Mouse (Mus musculus): ENCODE measurements at regions not wholly inside any gene's neighbourhood (a gene's known extent, or its start where the extent isn't known, plus 50 kb on each side); places are given as distances from the start of the nearest gene placed in this dataset.
"Not testable (repeated sequence)": the region's sequence is repeated elsewhere in the genome, so short reads cannot be mapped to it uniquely, and the experiment has no call there.

DNA sequence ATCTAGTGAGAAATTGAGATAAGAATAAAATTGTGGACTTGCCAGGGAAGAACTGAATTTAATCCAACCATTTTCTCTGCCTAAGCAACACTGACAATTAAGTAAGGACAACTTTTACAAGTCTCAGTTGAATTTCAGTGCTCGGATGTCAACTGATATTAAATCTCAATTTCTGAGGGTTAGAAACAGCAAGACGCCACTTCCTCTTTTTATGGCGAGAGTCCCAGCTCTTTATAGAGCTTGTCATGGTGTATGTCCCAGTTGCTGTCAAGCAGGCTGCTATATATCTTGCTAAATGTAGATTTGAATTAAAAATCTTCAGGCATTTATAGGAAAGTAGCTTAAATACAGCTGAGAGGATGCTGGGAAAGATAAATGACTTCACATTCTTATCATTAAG lies 697.8 kb upstream of the Got2 start:
- DNase-seq = no peak

DNA sequence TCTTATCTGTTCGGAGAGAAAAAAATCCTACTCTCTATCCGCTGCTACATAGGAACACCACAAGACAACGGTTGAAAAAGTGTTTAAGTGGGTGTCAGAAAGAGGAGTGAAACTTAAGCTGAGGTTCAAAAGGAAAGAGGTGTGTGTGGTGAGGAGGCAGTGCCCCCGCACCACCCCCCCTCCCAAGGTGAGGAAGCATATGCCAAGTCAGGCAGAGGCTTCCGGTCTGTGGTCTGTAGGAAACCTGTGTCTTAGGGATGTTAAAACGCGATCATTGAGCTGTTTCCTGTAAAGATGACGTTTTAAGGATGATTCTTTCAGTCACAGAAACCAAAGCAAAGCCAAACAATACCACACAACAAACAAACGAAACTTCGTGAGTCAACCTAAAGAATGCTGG lies 664.2 kb upstream of the Got2 start:
- no peak for DNase-seq

DNA sequence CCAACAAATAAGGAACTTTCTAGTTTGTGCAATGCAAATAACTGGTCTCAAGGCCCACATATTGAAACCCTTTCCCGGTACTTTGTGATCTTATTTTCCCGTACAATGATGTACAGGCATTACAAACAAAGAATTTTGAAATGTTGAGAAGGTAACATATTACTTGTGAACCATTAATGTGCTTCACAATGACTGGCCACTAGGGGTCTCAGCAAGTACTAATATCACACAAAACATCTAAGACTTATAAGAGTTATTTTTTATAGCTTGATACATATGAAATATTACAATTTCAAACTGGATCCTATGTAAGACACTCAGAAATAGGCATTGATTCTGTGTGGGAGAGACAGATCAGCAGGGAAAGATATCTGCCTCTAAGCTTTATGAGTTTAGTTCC lies 662.1 kb upstream of the Got2 start:
- no peak for DNase-seq

DNA sequence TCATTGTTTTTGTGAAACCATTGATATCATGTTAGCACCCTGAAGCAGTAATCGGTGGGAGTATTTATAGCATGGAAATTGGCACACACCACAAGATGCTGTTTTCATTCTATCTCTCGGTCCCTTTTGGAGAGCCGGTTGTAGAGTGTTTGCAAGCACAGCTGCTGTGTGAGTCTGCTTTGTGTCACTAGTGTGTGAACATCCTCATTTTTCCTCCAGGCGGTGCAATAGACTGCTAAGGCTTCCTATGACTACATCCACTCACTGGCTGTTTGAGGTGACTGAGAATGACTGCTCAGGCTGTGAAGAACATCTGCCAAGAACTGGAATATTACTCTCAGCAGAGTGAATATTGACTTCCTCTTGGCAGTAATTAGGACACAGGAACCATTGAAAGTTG lies 660.3 kb upstream of the Got2 start:
- no peak for DNase-seq

DNA sequence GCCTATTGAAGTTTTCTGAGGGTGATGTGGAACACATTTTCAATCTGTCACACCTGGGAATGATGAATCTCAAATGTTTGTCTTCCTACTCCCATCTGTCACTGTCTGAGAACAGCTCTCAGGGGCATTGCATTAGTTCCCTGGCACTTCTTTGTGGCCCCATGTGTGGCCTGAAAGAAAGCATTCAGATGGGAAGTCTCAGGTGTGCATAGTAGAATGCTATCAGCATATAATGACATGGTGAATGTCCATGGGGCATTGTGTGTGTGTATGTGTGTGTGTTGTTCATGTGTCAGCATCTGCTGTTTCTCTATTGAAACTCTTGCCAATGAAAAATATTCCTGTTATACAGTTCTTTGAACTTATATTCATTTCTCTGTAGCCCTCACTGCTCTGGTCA lies 659.8 kb upstream of the Got2 start:
- no peak for DNase-seq

DNA sequence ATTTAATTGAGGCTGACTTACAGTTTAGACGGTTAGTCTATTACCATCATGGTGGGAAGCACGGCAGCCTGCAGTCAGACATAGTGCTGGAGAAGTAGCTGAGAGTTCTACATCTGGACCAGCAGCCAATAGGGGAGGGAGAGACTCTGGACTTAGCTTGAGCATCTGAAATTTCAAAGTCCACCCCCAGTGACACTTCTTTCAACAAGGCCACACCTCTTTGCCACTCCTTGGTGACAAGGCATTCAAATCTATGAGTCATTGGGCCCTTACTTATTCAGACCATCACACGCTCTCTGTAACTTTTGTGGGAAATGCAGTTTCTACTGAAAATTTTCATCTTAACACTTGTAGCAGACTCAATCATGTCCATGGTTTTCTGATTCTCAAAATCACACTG lies 653.9 kb upstream of the Got2 start:
- DNase-seq = no peak

DNA sequence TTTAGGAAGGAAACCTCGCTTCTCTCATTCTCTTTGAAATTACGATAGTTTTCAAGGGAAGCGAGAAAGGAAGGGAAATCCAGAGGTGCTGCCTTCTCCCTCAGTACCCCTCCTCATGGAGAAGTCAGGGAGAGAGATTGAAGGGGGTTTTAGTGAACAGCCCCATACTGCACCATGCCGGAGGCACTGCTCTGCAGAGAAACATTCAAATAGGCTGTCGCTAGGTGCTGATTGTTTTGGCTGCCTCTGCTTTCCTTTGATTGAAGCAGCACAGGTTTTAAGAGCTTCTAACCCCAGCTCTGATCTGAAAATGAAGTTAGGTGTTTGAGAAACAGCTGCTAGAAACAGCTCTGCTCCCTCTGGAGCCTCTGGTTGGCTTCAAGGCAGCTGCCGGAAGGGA lies 610.5 kb upstream of the Got2 start:
- DNase-seq = no peak

DNA sequence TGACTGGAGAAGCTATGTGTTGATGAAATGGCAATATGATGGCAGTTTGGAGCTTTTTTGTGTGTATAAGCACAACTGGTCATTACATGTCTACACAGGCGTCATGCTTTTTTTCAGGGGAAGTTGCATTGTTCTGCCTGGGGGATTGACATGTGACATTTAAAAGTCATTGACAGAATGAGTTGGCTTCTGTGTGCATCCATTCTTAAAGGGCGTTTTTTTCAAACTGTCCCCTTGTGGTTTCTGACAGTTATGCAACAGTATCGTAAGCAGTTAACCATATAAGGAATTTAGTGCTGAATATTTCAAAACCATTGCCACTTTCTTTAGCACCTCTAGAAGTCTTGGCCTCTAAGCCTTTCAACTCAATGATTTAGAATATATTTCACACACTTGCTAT lies 607.1 kb upstream of the Got2 start:
- no peak for DNase-seq

DNA sequence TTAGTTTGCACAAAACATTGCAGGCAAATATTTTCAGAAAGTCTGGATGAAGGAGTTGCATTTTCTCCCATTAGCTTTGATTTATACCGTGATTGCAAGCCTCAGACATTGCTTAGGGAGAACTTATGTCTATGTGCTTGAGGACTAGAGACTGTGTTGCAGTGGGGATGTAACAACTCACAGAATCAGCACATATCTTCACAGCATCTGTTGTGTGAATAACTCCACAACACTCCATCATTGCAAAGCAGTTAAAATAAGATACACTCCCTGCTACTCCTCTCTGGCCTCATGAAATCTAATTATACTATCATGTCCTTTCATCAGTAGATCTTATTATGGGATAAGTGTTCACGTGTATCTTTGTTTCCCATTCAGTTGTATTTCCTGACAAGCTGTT lies 601.5 kb upstream of the Got2 start:
- DNase-seq = no peak

DNA sequence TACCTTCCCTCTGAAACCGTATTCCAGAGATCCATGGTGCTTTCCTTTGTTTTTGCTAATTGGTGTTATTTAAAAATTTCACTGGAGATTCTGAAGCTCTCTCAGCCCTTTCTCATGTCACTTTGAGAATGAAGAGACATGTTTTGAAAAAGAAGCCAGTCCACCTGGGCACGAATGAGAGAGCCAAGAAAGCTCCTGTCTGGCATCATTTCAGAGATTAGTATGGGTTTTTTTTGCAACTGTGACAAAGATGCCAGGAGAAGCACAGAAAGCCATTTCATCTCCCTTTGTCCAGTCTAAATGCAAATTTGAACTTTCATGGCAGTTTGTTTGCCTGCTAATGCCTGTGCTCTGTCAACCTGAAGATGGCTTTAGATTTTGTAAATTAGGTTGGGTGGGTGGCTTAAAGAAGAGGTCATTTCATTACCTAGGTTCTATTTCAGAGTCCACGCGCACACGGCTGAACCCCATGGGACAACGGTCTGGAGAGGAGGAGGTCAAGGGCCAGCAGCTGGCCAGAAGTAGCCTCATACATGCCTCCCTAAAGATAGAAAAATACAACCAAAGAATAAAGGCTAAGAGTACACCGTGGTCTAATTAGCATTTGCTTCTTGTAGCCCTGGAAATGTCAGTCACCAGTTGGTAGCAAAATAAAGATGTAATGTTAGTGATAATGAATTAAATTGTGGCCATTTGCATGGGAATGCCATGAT lies 600.5 kb upstream of the Got2 start:
- DNase-seq = no peak

DNA sequence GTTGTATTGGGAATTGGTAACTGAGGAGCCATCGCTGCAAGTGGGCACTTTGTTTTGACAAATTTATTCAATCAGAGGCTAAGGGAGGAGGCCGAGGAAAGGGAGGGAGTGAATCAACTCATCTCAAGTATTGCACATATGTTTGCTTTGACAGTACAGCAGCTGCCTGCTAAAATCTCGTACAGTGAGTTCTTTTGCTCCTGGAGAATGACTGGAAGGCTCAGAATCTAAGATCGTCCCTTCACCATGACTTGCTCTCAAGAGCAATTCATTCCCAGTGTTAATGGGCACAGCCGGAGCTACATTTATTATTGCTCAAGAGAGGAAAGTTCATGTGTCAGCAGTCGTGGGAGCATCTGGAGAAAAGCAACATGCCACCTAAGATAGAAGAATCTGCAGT lies 567.6 kb upstream of the Got2 start:
- DNase-seq = peak; percentile 15

DNA sequence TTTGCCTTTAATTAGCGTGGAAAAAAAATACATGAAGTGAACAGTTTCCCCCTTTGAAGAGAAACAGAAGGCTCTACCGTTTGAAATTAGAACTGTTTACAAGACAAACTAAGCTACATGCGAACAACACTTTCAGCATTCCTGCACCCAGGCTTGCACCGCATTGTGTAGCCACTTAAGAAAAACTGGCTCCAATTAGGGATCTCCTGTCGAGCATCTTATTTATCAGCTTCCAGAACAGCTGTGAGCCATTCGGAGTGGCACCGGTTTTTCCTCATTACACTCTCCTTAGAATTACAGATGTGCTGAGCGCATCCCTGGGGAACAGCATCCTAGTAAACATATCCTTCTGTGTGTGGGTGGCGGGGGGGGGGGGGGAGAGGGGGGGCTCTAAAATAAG lies 567.0 kb upstream of the Got2 start:
- peak; percentile 13 for DNase-seq

DNA sequence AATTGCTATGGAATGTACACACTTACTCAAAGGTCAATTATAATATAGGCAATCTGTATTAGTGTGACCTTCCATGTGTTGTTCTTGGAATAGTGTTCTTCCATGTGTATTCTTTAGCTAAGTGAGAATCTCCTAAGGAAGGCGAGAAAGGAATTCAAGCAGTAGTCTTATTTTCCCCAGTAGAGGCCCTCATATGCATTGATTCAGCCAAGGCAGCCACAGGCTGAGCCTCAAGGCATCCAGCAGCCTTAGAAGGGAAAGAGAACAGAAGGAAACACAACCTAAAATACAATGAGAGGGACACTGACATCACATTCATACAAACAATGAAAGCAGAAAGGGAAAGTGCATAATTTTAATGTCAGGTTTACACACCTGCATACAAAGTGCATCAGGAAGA lies 541.4 kb upstream of the Got2 start:
- DNase-seq = no peak

DNA sequence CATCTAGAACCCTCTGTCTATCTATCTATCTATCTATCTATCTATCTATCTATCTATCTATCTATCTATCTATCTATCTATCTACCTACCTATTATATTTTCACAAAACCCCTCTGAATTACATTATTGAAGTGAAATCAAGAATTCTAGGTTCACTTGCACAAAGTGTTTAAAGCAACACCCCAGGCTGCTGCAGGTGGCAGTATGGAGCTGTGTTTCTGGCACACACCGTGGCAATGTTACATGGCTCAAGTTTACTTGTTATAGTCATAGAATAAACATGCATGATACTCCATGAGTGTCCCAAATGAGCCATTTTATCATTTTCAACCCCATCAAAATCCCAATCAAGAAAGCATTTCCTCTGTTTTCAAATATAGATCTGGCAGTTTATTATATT lies 538.6 kb upstream of the Got2 start:
- peak; percentile 8 for DNase-seq

DNA sequence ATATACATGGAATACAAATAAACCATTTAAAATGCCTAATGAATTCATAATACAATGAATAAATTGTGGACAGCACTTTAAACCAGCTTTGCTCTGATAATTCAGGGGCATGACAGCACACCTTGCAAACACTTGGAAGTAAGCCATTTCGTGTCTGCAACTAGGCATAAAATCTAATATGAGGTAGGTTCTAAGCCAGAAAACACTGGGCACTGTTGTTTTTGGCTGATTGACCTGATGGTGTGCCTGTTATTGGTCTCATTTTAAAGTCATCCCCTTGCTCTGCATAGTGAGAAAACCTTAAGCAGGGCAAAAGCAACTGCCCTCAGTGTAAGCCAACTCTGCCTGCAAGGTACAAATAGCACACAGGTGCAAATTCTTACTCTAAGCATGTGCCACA lies 521.3 kb upstream of the Got2 start:
- no peak for DNase-seq

DNA sequence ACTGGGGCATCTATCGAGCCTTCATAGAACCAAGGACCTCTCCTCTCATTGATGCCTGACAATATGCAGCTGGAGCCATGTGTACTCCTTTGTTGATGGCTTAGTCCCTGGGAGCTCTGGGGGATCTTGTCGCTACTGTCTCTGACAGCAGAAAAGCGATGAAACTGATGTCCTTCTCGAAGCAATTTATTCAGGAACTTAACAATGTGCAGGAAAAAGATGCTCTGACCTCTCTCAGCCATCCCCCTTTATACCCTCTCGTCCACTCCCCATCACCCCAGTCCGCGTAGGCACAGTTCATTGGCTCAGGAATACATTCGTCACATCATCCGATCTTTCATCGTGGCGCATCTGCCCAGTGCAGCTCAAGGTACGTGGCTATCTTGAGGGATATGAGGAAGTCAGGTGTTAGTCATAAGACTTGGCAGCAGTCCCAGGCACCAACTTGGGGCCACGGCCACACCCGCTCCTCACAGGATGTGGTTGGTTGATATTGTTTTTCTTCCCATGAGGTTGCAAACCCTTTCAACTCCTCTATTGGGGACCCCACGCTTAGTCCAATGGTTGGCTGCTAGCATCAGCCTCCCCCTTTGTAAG lies 516.3 kb upstream of the Got2 start:
- no peak for DNase-seq

DNA sequence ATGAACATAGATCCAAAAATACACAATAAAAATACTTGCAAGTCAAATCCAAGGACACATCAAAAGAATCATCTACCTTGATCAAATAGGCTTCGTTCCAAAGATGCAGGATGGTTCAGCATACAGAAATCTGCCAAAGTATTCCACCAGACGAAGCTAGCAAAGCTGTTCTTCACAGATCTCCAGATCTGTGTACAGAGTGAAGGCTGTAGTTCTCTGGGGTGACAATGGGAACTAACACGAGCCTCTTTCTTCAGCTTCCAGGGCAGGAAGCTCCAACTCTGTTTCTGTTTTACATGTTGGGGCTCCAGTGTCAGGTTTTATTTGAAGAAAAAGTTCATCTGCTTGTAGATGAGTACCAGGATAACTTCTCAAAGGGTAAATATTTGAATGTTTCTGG lies 515.3 kb upstream of the Got2 start:
- DNase-seq = no peak

DNA sequence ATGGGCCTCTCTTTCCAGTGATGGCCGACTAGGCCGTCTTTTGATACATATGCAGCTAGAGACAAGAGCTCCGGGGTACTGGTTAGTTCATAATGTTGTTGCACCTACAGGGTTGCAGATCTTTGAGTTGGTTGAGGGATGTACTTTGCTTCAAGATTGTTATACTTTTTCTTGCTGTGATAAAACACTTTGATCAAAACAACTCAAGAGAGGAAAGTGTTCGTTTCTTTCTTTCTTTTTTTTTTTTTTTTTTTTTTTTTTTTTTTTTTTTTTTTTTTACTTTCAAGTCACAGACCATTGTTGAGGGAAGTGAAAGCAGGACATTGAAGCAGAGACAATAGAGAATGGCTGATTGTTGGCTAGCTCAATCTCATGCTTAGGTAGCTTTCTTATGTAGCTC lies 511.0 kb upstream of the Got2 start:
- DNase-seq = not testable (repeated sequence)

DNA sequence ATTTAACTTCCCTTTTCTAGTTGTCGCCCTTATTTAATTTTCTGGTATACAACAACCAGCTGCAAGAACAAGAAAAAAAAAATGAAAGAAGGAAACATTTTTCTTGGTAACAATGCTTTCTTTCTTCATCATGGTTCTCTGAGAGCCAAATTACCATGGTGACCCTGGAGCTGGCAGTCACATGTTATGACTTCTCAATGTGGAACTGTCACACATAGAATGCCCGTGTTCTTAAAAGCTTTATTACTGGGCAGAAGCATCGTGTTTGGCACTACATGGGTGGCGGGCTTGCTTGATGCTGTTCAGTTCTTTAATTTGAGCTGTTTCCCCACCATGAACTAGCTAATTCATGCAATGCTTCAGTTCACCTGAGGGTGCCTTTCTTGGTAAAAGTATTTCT lies 504.7 kb upstream of the Got2 start:
- DNase-seq = peak; percentile 5

DNA sequence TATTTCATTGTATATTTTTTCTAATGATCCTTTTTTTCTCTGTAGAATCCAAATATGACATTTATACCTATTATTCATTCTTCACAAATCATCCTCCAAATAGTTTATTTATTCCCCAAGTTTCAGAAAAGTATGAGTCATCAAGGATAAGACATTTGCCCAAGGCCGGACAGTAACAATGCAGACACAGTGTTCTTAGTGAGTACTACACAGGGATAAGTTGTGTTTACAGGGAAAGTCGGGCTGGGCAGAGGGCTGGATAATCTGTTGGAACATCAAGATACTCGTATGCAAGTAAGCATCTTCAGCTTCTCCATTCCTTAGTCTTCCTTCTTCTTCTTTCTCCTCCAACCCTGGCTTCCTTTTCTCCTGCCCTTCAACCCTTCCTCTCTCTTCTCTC lies 500.9 kb upstream of the Got2 start:
- DNase-seq = no peak

DNA sequence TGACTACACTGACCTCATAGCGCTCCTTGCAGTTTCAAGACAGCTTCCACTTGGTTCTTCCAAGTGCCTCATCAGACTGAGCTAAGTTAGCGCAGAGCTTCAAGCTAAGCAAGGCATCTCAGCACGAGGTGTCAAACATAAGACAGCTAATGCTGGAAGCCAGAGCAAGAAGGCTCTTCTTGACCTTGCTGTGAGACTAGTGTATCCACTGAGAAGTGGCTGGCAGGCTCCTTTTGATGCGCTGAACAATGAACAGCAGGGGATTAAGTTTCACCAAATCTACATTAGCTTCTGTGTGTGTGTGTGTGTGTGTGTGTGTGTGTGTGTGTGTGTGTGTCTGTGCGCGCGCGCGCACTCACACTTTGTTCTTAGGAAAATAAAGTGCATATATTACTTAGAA lies 482.2 kb upstream of the Got2 start:
- DNase-seq = no peak

DNA sequence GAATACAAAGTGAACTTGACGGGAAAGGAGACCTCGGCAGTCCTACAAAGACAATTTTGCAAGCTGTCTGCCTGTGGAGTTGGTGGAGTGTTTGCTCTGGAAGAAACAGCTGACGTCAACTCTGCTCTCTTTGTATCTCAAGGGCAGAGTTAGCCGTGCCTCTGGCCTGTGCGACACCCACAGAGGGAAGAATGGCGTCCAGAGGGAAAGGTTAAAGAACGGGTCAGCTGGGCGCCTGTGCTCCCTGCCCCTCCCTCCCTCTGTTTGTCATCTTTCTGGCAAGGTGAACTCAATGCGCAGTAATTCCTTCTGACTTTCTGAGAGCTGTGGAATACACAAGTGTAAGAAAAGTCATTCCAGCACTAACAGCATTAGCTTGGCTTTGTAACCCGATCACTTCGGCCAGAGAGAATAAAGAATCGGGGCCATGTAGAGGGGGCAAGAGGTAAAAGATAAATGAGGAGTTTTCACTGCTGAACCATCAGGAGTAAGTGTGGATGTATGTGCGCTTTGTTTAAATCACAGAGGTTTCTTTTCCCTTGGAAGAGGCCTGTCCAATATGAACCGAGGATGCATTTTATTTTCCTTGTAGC lies 474.6 kb upstream of the Got2 start:
- DNase-seq = no peak

DNA sequence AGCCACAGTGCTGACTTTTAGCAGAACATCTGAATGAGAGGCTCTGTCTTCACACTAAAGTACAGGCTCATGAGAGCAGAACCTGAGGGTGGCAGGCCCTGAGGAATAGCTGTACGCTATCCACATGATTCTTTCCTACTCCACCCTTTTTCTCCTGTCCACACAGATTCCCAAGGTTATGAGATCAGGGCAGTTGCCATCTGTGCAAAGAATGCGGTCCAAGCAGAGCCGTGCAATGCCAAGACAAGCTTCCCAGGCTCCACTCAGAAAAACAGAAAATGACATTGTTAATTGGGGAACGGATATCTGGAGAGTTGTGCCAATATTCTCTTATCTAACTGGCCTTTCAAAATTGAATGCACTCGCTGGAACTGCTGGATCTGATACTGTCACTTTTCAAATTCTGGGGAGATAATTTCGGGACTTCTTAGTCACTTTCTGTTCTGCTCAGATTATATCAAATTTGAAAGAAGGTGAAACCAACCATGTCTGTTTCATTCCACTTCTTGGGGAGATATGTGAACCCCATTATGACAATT lies 462.3 kb upstream of the Got2 start:
- no peak for DNase-seq

DNA sequence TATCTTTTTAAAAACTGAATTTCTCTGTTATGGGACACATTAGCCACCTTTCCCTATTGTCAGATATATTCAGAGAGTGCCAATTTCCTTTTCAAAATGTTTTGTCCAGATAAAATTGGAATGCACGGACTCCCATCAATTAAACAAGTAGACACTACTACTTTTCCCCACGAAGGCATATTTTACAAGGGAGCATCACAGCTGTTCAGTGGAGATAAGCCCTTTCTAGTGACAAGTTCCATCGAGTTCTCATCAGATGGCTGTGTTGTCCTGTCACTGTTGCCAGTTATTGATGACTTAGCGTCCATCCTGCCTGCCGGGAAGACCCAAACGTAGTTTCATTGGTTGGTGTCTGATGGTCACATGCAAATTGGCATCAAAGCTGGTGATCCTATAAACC lies 461.2 kb upstream of the Got2 start:
- DNase-seq = no peak

DNA sequence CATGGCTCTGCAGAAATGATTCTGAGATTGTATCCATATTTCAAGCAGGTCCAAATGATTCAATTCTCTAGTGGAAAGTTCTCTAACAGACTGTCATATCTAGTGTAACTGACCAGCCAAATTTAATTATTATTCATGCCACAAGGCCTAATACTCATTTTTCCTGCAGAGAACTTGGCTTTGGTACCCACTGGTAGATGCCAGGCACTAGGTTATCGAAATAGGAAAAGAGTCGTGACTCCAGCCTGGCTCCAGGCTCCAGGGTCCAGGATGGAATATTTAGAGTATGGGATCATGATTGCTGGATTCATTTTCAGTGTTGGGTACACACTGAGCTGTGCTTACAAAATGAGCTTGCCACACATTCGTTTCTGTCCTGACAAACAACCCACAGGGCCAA lies 452.4 kb upstream of the Got2 start:
- DNase-seq = no peak

All from right cerebral cortex, postnatal 25 days (tissue).